Mouse (Mus musculus): ENCODE results near the gene Patj. TPM values are rescaled to one million over a fixed set of nuclear protein-coding genes. Genes with fewer than 3 reads are reported as not detected.

The Patj gene
- polyA plus RNA-seq, 1 experiment: 6.4 TPM

- H3K4me3 ChIP-seq (ENCODE audit: insufficient read depth, low read length): no peak overlapping the region
- peaks cover 10% of the 10 kb centered on the region; the same call in 1 of the 2 replicates for H3K4me1 ChIP-seq (ENCODE audit: control insufficient read depth, insufficient read depth, low read length)
- TF ChIP-seq POLR2A (IDR thresholded peaks at IDR 0.05; ENCODE audit: low read depth, low read length) (no peak), CTCF (IDR thresholded peaks at IDR 0.05; ENCODE audit: borderline replicate concordance, insufficient read depth, low read length) (no peak)
- H3K27ac ChIP-seq (ENCODE audit: insufficient read depth, low read length): peak overlapping the region; percentile 59
These were observed 168.1 kb downstream of the Patj start for GRCm38 (mm10) chr4:98563506-98564195.

GRCm38 (mm10) chr4:98564196-98564865 is 168.7 kb downstream of the Patj start:
- Histone ChIP-seq H3K4me3 (ENCODE audit: insufficient read depth, low read length) (no peak overlapping the region), H3K27ac (ENCODE audit: insufficient read depth, low read length) (peak overlapping the region; percentile 59), H3K4me1 (ENCODE audit: control insufficient read depth, insufficient read depth, low read length) (peaks cover 10% of the 10 kb centered on the region; the same call in 1 of the 2 replicates)
- TF ChIP-seq POLR2A (IDR thresholded peaks at IDR 0.05; ENCODE audit: low read depth, low read length): no peak
- no peak for TF ChIP-seq CTCF (IDR thresholded peaks at IDR 0.05; ENCODE audit: borderline replicate concordance, insufficient read depth, low read length)

GRCm38 (mm10) chr4:98566741-98567140 is 171.2 kb downstream of the Patj start:
- TF ChIP-seq POLR2A (IDR thresholded peaks at IDR 0.05; ENCODE audit: low read depth, low read length): no peak
- no peak for TF ChIP-seq CTCF (IDR thresholded peaks at IDR 0.05; ENCODE audit: borderline replicate concordance, insufficient read depth, low read length)

GRCm38 (mm10) chr4:98567457-98567856 is 171.9 kb downstream of the Patj start:
- peaks cover 10% of the 10 kb centered on the region; the same call in 1 of the 2 replicates for H3K4me1 ChIP-seq (ENCODE audit: control insufficient read depth, insufficient read depth, low read length)
- TF ChIP-seq POLR2A (IDR thresholded peaks at IDR 0.05; ENCODE audit: low read depth, low read length): no peak
- no peak for TF ChIP-seq CTCF (IDR thresholded peaks at IDR 0.05; ENCODE audit: borderline replicate concordance, insufficient read depth, low read length)
- no peak overlapping the region for H3K27ac ChIP-seq (ENCODE audit: insufficient read depth, low read length)
- no peak overlapping the region for H3K4me3 ChIP-seq (ENCODE audit: insufficient read depth, low read length)

More at GRCm38 (mm10) chr4:98566741-98567140, 171.2 kb downstream of the Patj start:
- Histone ChIP-seq H3K27ac (ENCODE audit: insufficient read depth, low read length) (no peak overlapping the region), H3K4me3 (ENCODE audit: insufficient read depth, low read length) (no peak overlapping the region), H3K4me1 (ENCODE audit: control insufficient read depth, insufficient read depth, low read length) (peaks cover 10% of the 10 kb centered on the region; the same call in 1 of the 2 replicates)

GRCm38 (mm10) chr4:98569904-98570303 is 174.3 kb downstream of the Patj start:
- no peak for TF ChIP-seq POLR2A (IDR thresholded peaks at IDR 0.05; ENCODE audit: low read depth, low read length)
- no peak for TF ChIP-seq CTCF (IDR thresholded peaks at IDR 0.05; ENCODE audit: borderline replicate concordance, insufficient read depth, low read length)
- no peak overlapping the region for H3K4me3 ChIP-seq (ENCODE audit: insufficient read depth, low read length)
- no peak overlapping the region for H3K27ac ChIP-seq (ENCODE audit: insufficient read depth, low read length)
- 0 out of 2 replicates have a peak, but pooled peaks cover 1% of the 10 kb centered on the region for H3K4me1 ChIP-seq (ENCODE audit: control insufficient read depth, insufficient read depth, low read length)

- H3K4me1 ChIP-seq (ENCODE audit: control insufficient read depth, insufficient read depth, low read length): no peaks in the 10 kb centered on the region
These were observed 181.7 kb downstream of the Patj start for GRCm38 (mm10) chr4:98577275-98577674.

GRCm38 (mm10) chr4:98577957-98578541 is 182.5 kb downstream of the Patj start:
- TF ChIP-seq POLR2A (IDR thresholded peaks at IDR 0.05; ENCODE audit: low read depth, low read length) (no peak), CTCF (IDR thresholded peaks at IDR 0.05; ENCODE audit: borderline replicate concordance, insufficient read depth, low read length) (no peak)

More at GRCm38 (mm10) chr4:98577275-98577674, 181.7 kb downstream of the Patj start:
- H3K27ac ChIP-seq (ENCODE audit: insufficient read depth, low read length): no peak overlapping the region
- H3K4me3 ChIP-seq (ENCODE audit: insufficient read depth, low read length): no peak overlapping the region
- no peak for TF ChIP-seq CTCF (IDR thresholded peaks at IDR 0.05; ENCODE audit: borderline replicate concordance, insufficient read depth, low read length)
- TF ChIP-seq POLR2A (IDR thresholded peaks at IDR 0.05; ENCODE audit: low read depth, low read length): no peak

GRCm38 (mm10) chr4:98581456-98581855 is 185.9 kb downstream of the Patj start:
- Histone ChIP-seq H3K4me3 (ENCODE audit: insufficient read depth, low read length) (no peak overlapping the region), H3K27ac (ENCODE audit: insufficient read depth, low read length) (no peak overlapping the region), H3K4me1 (ENCODE audit: control insufficient read depth, insufficient read depth, low read length) (no peaks in the 10 kb centered on the region)
- TF ChIP-seq CTCF (IDR thresholded peaks at IDR 0.05; ENCODE audit: borderline replicate concordance, insufficient read depth, low read length) (no peak), POLR2A (IDR thresholded peaks at IDR 0.05; ENCODE audit: low read depth, low read length) (no peak)

More at GRCm38 (mm10) chr4:98577957-98578541, 182.5 kb downstream of the Patj start:
- no peaks in the 10 kb centered on the region for H3K4me1 ChIP-seq (ENCODE audit: control insufficient read depth, insufficient read depth, low read length)
- no peak overlapping the region for H3K4me3 ChIP-seq (ENCODE audit: insufficient read depth, low read length)
- H3K27ac ChIP-seq (ENCODE audit: insufficient read depth, low read length): no peak overlapping the region

- no peaks in the 10 kb centered on the region for H3K4me1 ChIP-seq (ENCODE audit: control insufficient read depth, insufficient read depth, low read length)
- no peak overlapping the region for H3K4me3 ChIP-seq (ENCODE audit: insufficient read depth, low read length)
- TF ChIP-seq POLR2A (IDR thresholded peaks at IDR 0.05; ENCODE audit: low read depth, low read length) (no peak), CTCF (IDR thresholded peaks at IDR 0.05; ENCODE audit: borderline replicate concordance, insufficient read depth, low read length) (no peak)
- H3K27ac ChIP-seq (ENCODE audit: insufficient read depth, low read length): no peak overlapping the region
These were observed 188.4 kb downstream of the Patj start for GRCm38 (mm10) chr4:98584023-98584422.

Data from embryonic fibroblast, embryonic 13.5 days (primary cell).